Mouse (Mus musculus) hindbrain, postnatal 0 days (tissue): ENCODE data around the gene Tnrc6c. TPM values are rescaled to one million over a fixed set of nuclear protein-coding genes. Genes with fewer than 3 reads are reported as not detected.

Experiments used
- ATAC-seq: fragments of 200-750 bp; cut with Nextera tagmentation; 2 replicates; pipeline ENCODE4 v1.8.0; 2017; ENCODE audit warnings: mild to moderate bottlenecking, moderate TSS enrichment, moderate library complexity
- DNase-seq: peaks from one replicate; pipeline ENCODE4 v3.0.0-alpha.2; 2015; ENCODE audit warnings: low spot score
- H3K27ac ChIP-seq: fragments of 300-500 bp; sonication (generic); 2 replicates; pipeline ENCODE4 v1.5.1; 2014; ENCODE audit warnings: mild to moderate bottlenecking
- H3K27me3 ChIP-seq: fragments of 300-500 bp; sonication (generic); 2 replicates; pipeline ENCODE4 v1.6.1; 2014; ENCODE audit warnings: low read length, mixed read lengths; ENCODE audit not compliant: insufficient read depth
- H3K36me3 ChIP-seq: fragments of 300-500 bp; sonication (generic); 2 replicates; pipeline ENCODE4 v1.6.1; 2014; ENCODE audit warnings: low read length, mixed read lengths; ENCODE audit not compliant: insufficient read depth
- H3K4me1 ChIP-seq: fragments of 300-500 bp; sonication (generic); 2 replicates; pipeline ENCODE4 v1.6.1; 2014; ENCODE audit warnings: antibody characterized with exemption, low read length, mixed read lengths; ENCODE audit not compliant: insufficient read depth
- H3K4me2 ChIP-seq: fragments of 300-500 bp; sonication (generic); 2 replicates; pipeline ENCODE4 v1.6.1; 2014; ENCODE audit warnings: low read depth, mild to moderate bottlenecking, low read length, moderate library complexity, mixed read lengths
- H3K4me3 ChIP-seq: fragments of 300-500 bp; sonication (generic); 2 replicates; pipeline ENCODE4 v1.5.1; 2014; ENCODE audit warnings: low read length
- H3K9ac ChIP-seq: fragments of 300-500 bp; sonication (generic); replicated peaks from 2 replicates; pipeline ENCODE4 v1.6.1; 2014; ENCODE audit warnings: mild to moderate bottlenecking, low read length, moderate library complexity, mixed read lengths
- H3K9me3 ChIP-seq: fragments of 300-500 bp; sonication (generic); 2 replicates; pipeline ENCODE4 v1.6.1; 2016; ENCODE audit warnings: low read length, mixed read lengths
- CTCF ChIP-seq: IDR thresholded peaks from 2 replicates; pipeline ENCODE4 v1.5.1; 2016; ENCODE audit warnings: antibody characterized with exemption, control low read depth, low read depth
- WGBS: fragments of 180-500 bp; shearing (Covaris S2); extraction: QIAGEN DNeasy Blood & Tissue Kit; methylation state at CpG from one replicate; pipeline ENCODE4 v1.1.7; 2014; 5-methylcytosine and 5-hydroxymethylcytosine counted together
- polyA plus RNA-seq: library from polyadenylated mRNA; unstranded; fragments of >200 nt; fragmentation: Nextera tagmentation; extraction: Ambion mirVana; gene quantifications from 2 replicates; pipeline ENCODE4 v1.2.1, GENCODE M21; 2015
- total RNA-seq: library from RNA; depleted of rRNA; stranded (reverse); fragments of >200 nt; gene quantifications from 2 replicates; pipeline ENCODE4 v1.2.3, GENCODE M21; 2014

Tnrc6c gene
- total and polyA plus RNA-seq, 2 experiments from 2014 or later: 18.3 to 64.9 TPM

DNA sequence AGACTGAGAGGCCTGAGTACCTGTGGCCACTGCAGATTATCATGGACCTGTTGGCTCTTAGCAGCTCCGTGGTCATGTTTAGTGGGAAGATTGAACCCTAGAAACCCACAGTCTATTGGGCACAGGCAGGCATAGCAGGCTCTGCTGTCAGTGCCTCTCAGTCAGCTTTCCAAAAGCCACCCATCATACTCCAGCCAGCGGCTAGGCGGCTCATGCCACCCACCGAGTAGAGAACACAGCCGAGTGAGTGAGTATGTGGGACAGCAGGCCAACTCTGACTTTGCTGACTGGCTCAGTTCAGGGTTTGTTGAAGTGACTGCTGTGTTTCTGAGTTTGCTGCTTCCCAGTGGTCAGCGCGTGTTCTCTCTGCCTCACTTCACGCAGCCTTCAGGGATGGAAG, 88.2 kb downstream of the Tnrc6c start:
- ATAC-seq: no peak
- DNase-seq: no peak
- TF ChIP-seq CTCF: no peak
- H3K4me1 ChIP-seq: no peaks in the 10 kb centered on the region
- H3K9ac ChIP-seq: no peak overlapping the region
- no peak overlapping the region for H3K4me3 ChIP-seq
- H3K27me3 ChIP-seq: no peaks in the 10 kb centered on the region
- WGBS: 86% methylated on average over 8 of the region's 8 CpGs
- no peak overlapping the region for H3K27ac ChIP-seq
- H3K9me3 ChIP-seq: no peaks in the 10 kb centered on the region
- H3K36me3 ChIP-seq: peaks cover 82% of the 10 kb centered on the region
- H3K4me2 ChIP-seq: no peak overlapping the region

DNA sequence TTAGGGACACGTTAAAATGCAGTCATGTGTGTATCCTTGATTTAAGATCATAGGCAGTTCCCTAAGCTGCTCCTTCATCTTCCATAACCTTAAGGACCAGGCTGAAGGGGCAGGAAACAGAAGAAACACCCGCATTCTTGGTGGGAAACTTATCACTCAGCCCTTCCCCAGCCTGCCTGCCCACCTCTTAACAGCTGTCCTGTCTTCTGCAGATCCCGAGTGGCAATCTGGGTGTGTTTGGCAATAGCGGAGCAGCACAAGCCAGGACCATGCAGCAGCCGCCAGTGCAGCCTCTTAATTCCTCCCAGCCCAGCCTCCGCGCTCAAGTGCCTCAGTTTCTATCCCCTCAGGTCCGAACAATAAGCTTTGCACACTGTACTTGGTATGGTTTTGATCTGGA, 88.6 kb downstream of the Tnrc6c start:
- no peak for TF ChIP-seq CTCF
- no peaks in the 10 kb centered on the region for H3K27me3 ChIP-seq
- H3K9me3 ChIP-seq: no peaks in the 10 kb centered on the region
- DNase-seq: no peak
- no peak overlapping the region for H3K9ac ChIP-seq
- no peaks in the 10 kb centered on the region for H3K4me1 ChIP-seq
- no peak overlapping the region for H3K4me2 ChIP-seq
- H3K4me3 ChIP-seq: no peak overlapping the region
- H3K36me3 ChIP-seq: peaks cover 83% of the 10 kb centered on the region
- no peak for ATAC-seq
- WGBS: 85% methylated on average over 8 of the region's 8 CpGs
- H3K27ac ChIP-seq: no peak overlapping the region

DNA sequence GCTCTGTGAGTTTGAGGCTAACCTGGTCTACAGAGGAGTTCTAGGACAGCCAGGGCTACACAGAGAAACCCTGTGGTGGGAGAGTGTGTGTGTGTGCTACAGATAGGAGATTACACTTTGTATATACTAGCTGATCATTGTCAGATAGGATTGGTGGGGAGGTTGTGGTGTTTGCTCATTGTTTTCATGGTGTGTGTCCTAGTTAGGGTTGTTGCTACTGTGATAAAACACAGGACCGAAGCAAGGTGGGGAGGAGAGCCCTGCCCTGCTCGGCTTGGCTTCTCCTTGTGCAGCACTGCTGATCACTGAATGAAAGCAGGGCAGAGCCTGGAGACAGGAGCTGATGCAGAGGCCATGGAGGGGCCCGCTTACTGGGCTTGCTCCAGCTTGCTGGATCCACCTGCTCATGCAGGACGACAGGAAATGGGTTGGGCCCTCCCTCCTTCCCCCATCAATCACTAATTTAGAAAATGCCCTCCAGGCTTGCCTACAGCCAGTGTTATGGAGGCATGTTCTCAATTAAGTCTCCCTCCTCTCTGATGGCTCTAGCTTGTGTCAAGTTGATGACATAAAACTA, 89.5 kb downstream of the Tnrc6c start:
- peaks cover 87% of the 10 kb centered on the region for H3K36me3 ChIP-seq
- no peak overlapping the region for H3K27ac ChIP-seq
- no peak overlapping the region for H3K9ac ChIP-seq
- ATAC-seq: no peak
- no peak for TF ChIP-seq CTCF
- H3K4me3 ChIP-seq: no peak overlapping the region
- H3K27me3 ChIP-seq: no peaks in the 10 kb centered on the region
- H3K4me2 ChIP-seq: no peak overlapping the region
- H3K4me1 ChIP-seq: no peaks in the 10 kb centered on the region
- no peak for DNase-seq
- H3K9me3 ChIP-seq: no peaks in the 10 kb centered on the region
- 74% methylated on average over 4 of the region's 4 CpGs for WGBS

DNA sequence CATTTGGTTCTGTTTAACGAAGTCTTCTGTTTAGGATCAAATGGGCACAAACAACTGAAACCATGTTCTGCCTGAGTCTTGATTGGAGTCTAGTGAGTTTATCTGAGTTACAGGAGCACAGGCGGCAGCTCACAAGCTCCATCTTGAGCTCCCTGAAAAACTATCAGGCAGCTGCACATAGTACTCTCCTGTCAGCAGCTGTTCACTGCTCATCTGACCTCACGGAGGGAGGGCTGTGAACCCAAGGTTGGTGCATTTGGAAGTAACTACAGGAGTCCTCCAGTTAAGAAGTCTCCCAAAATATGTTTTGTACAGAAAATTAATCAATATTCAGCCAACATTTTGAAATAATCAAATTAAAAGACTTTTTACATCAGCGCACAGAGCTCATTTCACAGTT, 94.5 kb downstream of the Tnrc6c start:
- H3K27ac ChIP-seq: no peak overlapping the region
- H3K4me3 ChIP-seq: no peak overlapping the region
- TF ChIP-seq CTCF: no peak
- 80% methylated on average over 4 of the region's 4 CpGs for WGBS
- H3K4me1 ChIP-seq: no peaks in the 10 kb centered on the region
- H3K27me3 ChIP-seq: no peaks in the 10 kb centered on the region
- no peaks in the 10 kb centered on the region for H3K9me3 ChIP-seq
- DNase-seq (no peak), ATAC-seq (no peak)
- H3K9ac ChIP-seq: no peak overlapping the region
- H3K4me2 ChIP-seq: no peak overlapping the region
- peaks cover 90% of the 10 kb centered on the region for H3K36me3 ChIP-seq

DNA sequence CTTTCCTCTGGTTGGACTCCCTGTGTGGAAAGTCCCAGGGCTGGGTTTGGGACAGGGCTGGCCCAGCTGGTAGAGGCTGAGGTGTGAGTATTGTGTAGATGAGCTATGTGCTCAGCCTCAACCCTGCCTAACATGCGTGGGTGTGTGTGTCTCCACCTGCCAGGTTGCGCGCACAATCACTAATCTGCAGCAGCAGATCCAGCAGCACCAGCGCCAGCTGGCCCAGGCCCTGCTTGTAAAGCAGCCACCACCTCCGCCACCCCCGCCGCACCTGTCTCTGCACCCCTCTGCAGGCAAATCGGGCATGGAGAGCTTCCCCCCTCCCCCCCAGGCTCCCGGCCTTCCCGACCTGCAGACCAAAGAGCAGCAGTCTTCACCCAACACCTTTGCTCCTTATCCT, 95.3 kb downstream of the Tnrc6c start:
- no peak for TF ChIP-seq CTCF
- no peaks in the 10 kb centered on the region for H3K4me1 ChIP-seq
- no peaks in the 10 kb centered on the region for H3K27me3 ChIP-seq
- peaks cover 91% of the 10 kb centered on the region for H3K36me3 ChIP-seq
- no peak overlapping the region for H3K27ac ChIP-seq
- H3K9me3 ChIP-seq: no peaks in the 10 kb centered on the region
- DNase-seq: no peak
- H3K4me3 ChIP-seq: no peak overlapping the region
- 88% methylated on average over 10 of the region's 10 CpGs for WGBS
- H3K9ac ChIP-seq: no peak overlapping the region
- ATAC-seq: no peak
- no peak overlapping the region for H3K4me2 ChIP-seq

DNA sequence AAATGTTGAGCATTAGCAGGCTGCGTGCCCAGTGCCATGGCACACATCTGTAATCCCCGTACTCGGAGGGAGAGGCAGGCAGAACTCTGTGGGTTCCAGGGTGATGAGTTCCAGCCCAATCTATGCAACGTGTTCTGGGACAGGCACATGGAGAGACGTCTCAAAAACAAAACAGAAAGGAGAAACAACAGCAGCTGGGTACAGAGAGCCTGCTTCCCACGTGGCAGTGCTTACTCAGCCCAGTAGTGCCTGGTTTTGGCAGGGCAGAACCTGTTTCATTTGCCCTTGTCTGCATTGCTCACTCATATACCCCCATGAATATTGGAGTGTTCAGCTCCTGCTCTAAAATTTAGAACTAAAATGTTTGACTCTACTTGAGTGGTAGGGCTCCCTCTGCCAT, 97.5 kb downstream of the Tnrc6c start:
- Histone ChIP-seq H3K4me1 (no peaks in the 10 kb centered on the region), H3K4me3 (no peak overlapping the region), H3K27me3 (no peaks in the 10 kb centered on the region), H3K4me2 (no peak overlapping the region), H3K27ac (no peak overlapping the region), H3K36me3 (peaks cover 89% of the 10 kb centered on the region), H3K9ac (no peak overlapping the region), H3K9me3 (no peaks in the 10 kb centered on the region)
- ATAC-seq: no peak
- 86% methylated on average over 6 of the region's 6 CpGs for WGBS
- no peak for DNase-seq
- no peak for TF ChIP-seq CTCF

DNA sequence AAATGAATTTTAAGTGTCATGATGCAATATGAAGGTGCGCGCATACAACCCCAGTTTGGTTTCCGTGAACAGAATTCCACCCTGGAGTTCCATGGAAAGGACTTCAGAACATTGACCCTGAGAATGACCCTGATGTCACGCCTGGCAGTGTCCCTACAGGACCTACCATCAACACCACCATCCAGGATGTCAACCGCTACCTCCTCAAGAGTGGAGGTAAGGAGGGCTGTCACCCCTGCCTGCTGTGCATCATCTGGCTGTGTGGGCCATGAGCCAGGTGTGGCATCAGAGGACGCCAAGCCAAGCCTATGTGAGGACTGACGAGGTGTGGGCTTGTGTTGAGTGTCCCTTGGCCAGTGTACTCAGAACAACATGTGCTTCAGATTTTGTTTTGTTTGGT, 101.8 kb downstream of the Tnrc6c start:
- DNase-seq: no peak
- Histone ChIP-seq H3K36me3 (peaks cover 83% of the 10 kb centered on the region), H3K4me1 (no peaks in the 10 kb centered on the region), H3K27me3 (no peaks in the 10 kb centered on the region), H3K4me3 (no peak overlapping the region), H3K4me2 (no peak overlapping the region), H3K27ac (no peak overlapping the region), H3K9ac (no peak overlapping the region), H3K9me3 (no peaks in the 10 kb centered on the region)
- ATAC-seq: no peak
- TF ChIP-seq CTCF: no peak
- 91% methylated on average over 7 of the region's 7 CpGs for WGBS
